27 mouse cellular contexts compared by ENCODE assay signal in the genomic region with DNA sequence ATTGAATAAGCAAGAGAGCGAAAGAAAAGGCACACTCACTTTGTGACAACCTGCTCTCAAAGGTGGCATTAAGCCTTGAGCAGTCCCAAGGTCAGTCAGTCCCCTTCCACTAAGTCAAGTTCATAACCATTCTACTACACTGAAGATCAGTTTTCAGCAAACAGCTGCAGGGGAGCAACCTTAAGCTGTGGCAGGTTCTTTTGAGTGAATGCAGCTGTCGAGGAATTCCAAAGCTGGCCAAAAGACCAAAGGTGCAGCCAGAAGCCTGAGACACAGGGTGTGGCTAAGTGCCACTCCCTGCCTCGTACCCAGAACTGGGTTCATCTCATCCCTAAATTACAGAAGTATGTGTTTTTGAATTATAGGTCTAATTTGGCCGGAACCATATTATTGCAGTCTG. TPM values are rescaled to one million over a fixed set of nuclear protein-coding genes. Genes with fewer than 3 reads are reported as not detected.
"Had no signal": no experiment of that assay in that cellular context is flagged by ENCODE, and none has a peak within 500 bp of the region (broad histone marks: within the 10 kb centered on the region; RNA-seq: fewer than 3 reads in every experiment).

No protein-coding gene starts in this region.

- DNase-seq: kidney, postnatal 14 days; kidney, postnatal 4 days; left cerebral cortex, postnatal 4 days; liver, postnatal 0 days; lung, embryonic 14.5 days; retina, postnatal 1 day; right cerebral cortex, postnatal 25 days; spleen, adult 18-20 months; thymus, adult 18-20 months; thymus, postnatal 36 days had no signal

- H3K4me3 ChIP-seq: limb, embryonic 12.5 days; limb, embryonic 15.5 days; midbrain, embryonic 12.5 days; midbrain, embryonic 15.5 days; neural tube, embryonic 13.5 days; stomach, embryonic 15.5 days had no signal

- H3K9ac ChIP-seq: limb, embryonic 12.5 days; limb, embryonic 15.5 days; liver, embryonic 14.5 days; liver, postnatal 0 days; lung, embryonic 14.5 days; midbrain, embryonic 12.5 days; midbrain, embryonic 15.5 days; neural tube, embryonic 13.5 days; stomach, embryonic 15.5 days had no signal

- H3K4me1 ChIP-seq: limb, embryonic 12.5 days; limb, embryonic 15.5 days; midbrain, embryonic 12.5 days; midbrain, embryonic 15.5 days; neural tube, embryonic 13.5 days; stomach, embryonic 15.5 days had no signal

- H3K27me3 ChIP-seq: limb, embryonic 12.5 days; limb, embryonic 15.5 days; midbrain, embryonic 12.5 days; midbrain, embryonic 15.5 days; neural tube, embryonic 13.5 days; stomach, embryonic 15.5 days had no signal

- H3K27ac ChIP-seq: limb, embryonic 12.5 days; limb, embryonic 15.5 days; liver, embryonic 14.5 days; macrophage; midbrain, embryonic 12.5 days; midbrain, embryonic 15.5 days; neural tube, embryonic 13.5 days; stomach, embryonic 15.5 days had no signal

- ATAC-seq: liver, postnatal 0 days; lung, postnatal 0 days; midbrain, embryonic 15.5 days had no signal

- H3K9me3 ChIP-seq: limb, embryonic 12.5 days; limb, embryonic 15.5 days; midbrain, embryonic 12.5 days; midbrain, embryonic 15.5 days; neural tube, embryonic 13.5 days; stomach, embryonic 15.5 days had no signal

- H3K4me2 ChIP-seq: limb, embryonic 12.5 days; limb, embryonic 15.5 days; liver, embryonic 11.5 days; lung, embryonic 14.5 days; midbrain, embryonic 12.5 days; midbrain, embryonic 15.5 days; neural tube, embryonic 13.5 days; stomach, embryonic 15.5 days had no signal

RNA-seq across cellular contexts. Expression of a gene that starts 16.5 kb away (rescaled TPM):
- total RNA-seq: layer of hippocampus, postnatal 14 days; left cerebral cortex, adult 8-10 months; left cerebral cortex, postnatal 4 days; megakaryocyte, adult 5-6 weeks; neutrophil, adult 5-6 weeks had no signal
- polyA plus RNA-seq: kidney, embryonic 16.5 days; limb, embryonic 12.5 days; limb, embryonic 15.5 days; liver, embryonic 11.5 days; liver, postnatal 0 days; lung, embryonic 14.5 days; lung, postnatal 0 days; macrophage; midbrain, embryonic 12.5 days; midbrain, embryonic 15.5 days; neural tube, embryonic 13.5 days; stomach, embryonic 15.5 days; testis, adult 2 months; urinary bladder, adult 2 months had no signal
